Mouse (Mus musculus): ENCODE results near the gene Tesmin. TPM values are rescaled to one million over a fixed set of nuclear protein-coding genes. Genes with fewer than 3 reads are reported as not detected.

The Tesmin gene
- total and polyA plus RNA-seq, 2 experiments from 2014 or later, result 1.1 to 2.9 TPM

DNA sequence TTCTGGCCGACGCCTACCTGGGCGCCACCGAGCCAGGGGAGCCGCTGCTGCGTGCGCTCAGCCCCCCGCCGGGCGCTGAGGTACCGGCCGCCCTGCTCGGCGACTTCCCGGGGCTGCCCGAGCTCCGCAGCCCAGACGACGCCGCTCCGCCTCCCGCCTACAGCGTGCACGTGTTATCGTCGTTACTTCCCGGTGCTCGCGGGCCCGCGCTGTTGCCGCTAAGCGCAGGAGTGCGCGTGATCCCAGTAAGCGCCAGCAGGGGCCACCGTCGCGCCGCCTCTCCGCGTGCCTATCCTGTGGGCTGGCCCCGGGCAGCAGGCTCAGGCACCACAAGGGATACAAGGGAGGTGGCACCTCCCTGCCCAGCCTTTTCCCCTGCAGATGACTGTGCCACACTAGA lies 432 bp downstream of the Tesmin start:
- Histone ChIP-seq H3K36me3 (replicated peaks; ENCODE audit: control insufficient read depth, insufficient read depth, low read length) (peaks cover 24% of the 10 kb centered on the region), H3K4me2 (ENCODE audit: low read depth, low read length) (peak overlapping the region; percentile 88), H3K4me3 (ENCODE audit: low read depth, low read length) (peak overlapping the region; percentile 51), H3K9me3 (replicated peaks; ENCODE audit: control insufficient read depth, low read length) (no peaks in the 10 kb centered on the region), H3K9ac (replicated peaks; ENCODE audit: low read depth, low read length) (no peak overlapping the region; the same call in 1 of the 2 replicates), H3K4me1 (ENCODE audit: control insufficient read depth, insufficient read depth) (peaks cover 8% of the 10 kb centered on the region; the same call in 1 of the 2 replicates), H3K27me3 (ENCODE audit: control insufficient read depth, insufficient read depth, low read length) (no peaks in the 10 kb centered on the region), H3K27ac (ENCODE audit: low read depth) (peak overlapping the region; percentile 63)
- DNase-seq (ENCODE audit: low spot score) (peak; percentile 85), ATAC-seq (ENCODE audit: insufficient read depth, low read depth) (peak; percentile 94)
- TF ChIP-seq EP300 (IDR thresholded peaks at IDR 0.05; ENCODE audit: low read depth) (no peak), CTCF (IDR thresholded peaks at IDR 0.05; ENCODE audit: low read depth) (peak; percentile 86)
- WGBS, result under 1% methylated on average over 43 of the region's 43 CpGs

DNA sequence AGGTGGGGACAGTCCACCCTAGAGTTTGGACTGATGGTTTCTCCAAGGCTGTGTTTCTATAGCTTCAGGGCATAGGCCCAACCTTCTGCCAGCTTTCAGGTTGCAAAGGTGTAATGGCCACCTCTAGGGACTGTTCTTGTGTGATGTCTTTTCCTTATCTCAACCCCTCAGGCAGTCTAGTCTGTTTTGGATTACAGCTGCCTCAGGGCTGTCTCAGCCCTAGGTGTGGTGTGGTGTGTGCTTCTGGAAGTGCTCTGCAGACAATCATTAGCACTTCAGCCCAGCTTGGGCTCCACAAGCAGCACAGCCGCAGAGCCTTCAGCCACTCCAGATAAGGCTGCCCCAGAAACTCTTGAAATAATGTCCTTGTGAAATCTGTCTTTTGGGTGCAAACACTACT lies 3.7 kb downstream of the Tesmin start:
- H3K27ac ChIP-seq (ENCODE audit: low read depth), result no peak overlapping the region
- DNase-seq (ENCODE audit: low spot score) (no peak), ATAC-seq (ENCODE audit: insufficient read depth, low read depth) (no peak)
- no peak for TF ChIP-seq EP300 (IDR thresholded peaks at IDR 0.05; ENCODE audit: low read depth)
- TF ChIP-seq CTCF (IDR thresholded peaks at IDR 0.05; ENCODE audit: low read depth), result no peak
- no peak overlapping the region for H3K9ac ChIP-seq (replicated peaks; ENCODE audit: low read depth, low read length)
- no peaks in the 10 kb centered on the region for H3K9me3 ChIP-seq (replicated peaks; ENCODE audit: control insufficient read depth, low read length)
- H3K4me3 ChIP-seq (ENCODE audit: low read depth, low read length), result no peak overlapping the region
- no peaks in the 10 kb centered on the region for H3K27me3 ChIP-seq (ENCODE audit: control insufficient read depth, insufficient read depth, low read length)
- WGBS, result 24% methylated on average over 1 of the region's 1 CpGs
- H3K4me1 ChIP-seq (ENCODE audit: control insufficient read depth, insufficient read depth), result peaks cover 8% of the 10 kb centered on the region; the same call in 1 of the 2 replicates
- no peaks in the 10 kb centered on the region; the same call in 1 of the 2 replicates for H3K36me3 ChIP-seq (replicated peaks; ENCODE audit: control insufficient read depth, insufficient read depth, low read length)
- H3K4me2 ChIP-seq (ENCODE audit: low read depth, low read length), result no peak overlapping the region

DNA sequence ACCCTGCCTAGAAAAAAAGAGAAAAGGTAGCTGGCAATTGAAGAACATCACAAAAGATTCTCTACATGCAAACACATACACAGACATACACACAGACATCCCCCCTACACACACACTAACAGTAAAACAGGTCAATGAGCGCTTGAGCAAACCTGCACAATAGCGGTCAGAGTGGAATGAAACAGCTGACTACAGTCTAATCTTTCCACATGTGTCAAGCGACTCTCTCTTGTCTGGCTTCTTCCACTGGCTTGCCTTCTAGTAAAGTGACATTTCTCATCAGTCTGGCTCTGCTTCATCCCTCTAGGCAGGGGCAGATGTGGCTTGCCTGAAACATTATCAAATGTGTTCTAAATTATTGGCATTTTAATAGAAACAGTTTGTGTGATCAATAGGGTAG lies 5.6 kb downstream of the Tesmin start:
- Histone ChIP-seq H3K4me2 (ENCODE audit: low read depth, low read length) (no peak overlapping the region), H3K9me3 (replicated peaks; ENCODE audit: control insufficient read depth, low read length) (no peaks in the 10 kb centered on the region), H3K27ac (ENCODE audit: low read depth) (no peak overlapping the region), H3K4me1 (ENCODE audit: control insufficient read depth, insufficient read depth) (0 out of 2 replicates have a peak, but pooled peaks cover 3% of the 10 kb centered on the region), H3K36me3 (replicated peaks; ENCODE audit: control insufficient read depth, insufficient read depth, low read length) (no peaks in the 10 kb centered on the region; the same call in 1 of the 2 replicates), H3K27me3 (ENCODE audit: control insufficient read depth, insufficient read depth, low read length) (no peaks in the 10 kb centered on the region), H3K9ac (replicated peaks; ENCODE audit: low read depth, low read length) (no peak overlapping the region), H3K4me3 (ENCODE audit: low read depth, low read length) (no peak overlapping the region)
- ATAC-seq (ENCODE audit: insufficient read depth, low read depth), result no peak
- TF ChIP-seq CTCF (IDR thresholded peaks at IDR 0.05; ENCODE audit: low read depth) (no peak), EP300 (IDR thresholded peaks at IDR 0.05; ENCODE audit: low read depth) (no peak)
- WGBS, result 72% methylated on average over 3 of the region's 3 CpGs
- no peak for DNase-seq (ENCODE audit: low spot score)

DNA sequence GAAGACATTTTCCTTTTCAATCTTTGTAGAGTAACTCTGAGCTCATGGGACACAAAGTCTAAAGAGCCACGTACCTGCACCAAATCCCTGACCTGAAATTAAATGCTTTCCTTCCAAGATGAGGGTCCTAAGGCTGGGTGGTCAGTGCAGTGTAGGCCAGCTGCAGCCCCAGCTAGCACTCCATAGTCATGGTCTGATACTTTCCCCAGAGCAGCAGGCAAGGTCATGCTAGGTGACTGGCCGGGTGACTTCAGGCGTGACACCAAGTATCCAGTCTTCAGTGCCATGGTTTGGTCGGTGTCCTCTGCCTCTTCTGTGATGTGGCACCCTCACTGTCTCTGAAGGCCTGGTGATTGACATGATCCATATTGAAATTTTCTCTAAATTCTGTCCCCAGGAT lies 11.4 kb downstream of the Tesmin start:
- TF ChIP-seq EP300 (IDR thresholded peaks at IDR 0.05; ENCODE audit: low read depth) (no peak), CTCF (IDR thresholded peaks at IDR 0.05; ENCODE audit: low read depth) (no peak)
- Histone ChIP-seq H3K36me3 (replicated peaks; ENCODE audit: control insufficient read depth, insufficient read depth, low read length) (peaks cover 8% of the 10 kb centered on the region), H3K4me2 (ENCODE audit: low read depth, low read length) (no peak overlapping the region), H3K27ac (ENCODE audit: low read depth) (no peak overlapping the region), H3K9ac (replicated peaks; ENCODE audit: low read depth, low read length) (no peak overlapping the region), H3K9me3 (replicated peaks; ENCODE audit: control insufficient read depth, low read length) (no peaks in the 10 kb centered on the region), H3K4me1 (ENCODE audit: control insufficient read depth, insufficient read depth) (peaks cover 5% of the 10 kb centered on the region), H3K27me3 (ENCODE audit: control insufficient read depth, insufficient read depth, low read length) (no peaks in the 10 kb centered on the region), H3K4me3 (ENCODE audit: low read depth, low read length) (no peak overlapping the region)
- WGBS, result 91% methylated on average over 4 of the region's 4 CpGs
- ATAC-seq (ENCODE audit: insufficient read depth, low read depth) (no peak), DNase-seq (ENCODE audit: low spot score) (no peak)

GRCm38 (mm10) chr19:3401504-3401903 lies 12.8 kb downstream of the Tesmin start:
- H3K9ac ChIP-seq (replicated peaks; ENCODE audit: low read depth, low read length), result no peak overlapping the region
- TF ChIP-seq EP300 (IDR thresholded peaks at IDR 0.05; ENCODE audit: low read depth), result no peak
- TF ChIP-seq CTCF (IDR thresholded peaks at IDR 0.05; ENCODE audit: low read depth), result no peak
- DNase-seq (ENCODE audit: low spot score) (no peak), ATAC-seq (ENCODE audit: insufficient read depth, low read depth) (no peak)
- 59% methylated on average over 7 of the region's 7 CpGs for WGBS
- H3K27ac ChIP-seq (ENCODE audit: low read depth), result no peak overlapping the region
- no peak overlapping the region for H3K4me3 ChIP-seq (ENCODE audit: low read depth, low read length)
- H3K36me3 ChIP-seq (replicated peaks; ENCODE audit: control insufficient read depth, insufficient read depth, low read length), result peaks cover 14% of the 10 kb centered on the region
- H3K27me3 ChIP-seq (ENCODE audit: control insufficient read depth, insufficient read depth, low read length), result no peaks in the 10 kb centered on the region
- no peak overlapping the region for H3K4me2 ChIP-seq (ENCODE audit: low read depth, low read length)
- no peaks in the 10 kb centered on the region for H3K9me3 ChIP-seq (replicated peaks; ENCODE audit: control insufficient read depth, low read length)
- peaks cover 5% of the 10 kb centered on the region for H3K4me1 ChIP-seq (ENCODE audit: control insufficient read depth, insufficient read depth)

GRCm38 (mm10) chr19:3401943-3402342 lies 13.3 kb downstream of the Tesmin start:
- peak; percentile 84 for ATAC-seq (ENCODE audit: insufficient read depth, low read depth)
- Histone ChIP-seq H3K27me3 (ENCODE audit: control insufficient read depth, insufficient read depth, low read length) (no peaks in the 10 kb centered on the region), H3K4me3 (ENCODE audit: low read depth, low read length) (no peak overlapping the region), H3K4me1 (ENCODE audit: control insufficient read depth, insufficient read depth) (peaks cover 5% of the 10 kb centered on the region), H3K27ac (ENCODE audit: low read depth) (no peak overlapping the region), H3K9ac (replicated peaks; ENCODE audit: low read depth, low read length) (no peak overlapping the region), H3K4me2 (ENCODE audit: low read depth, low read length) (0 out of 2 replicates have a peak overlapping the region, but pooled peaks have one; percentile 7), H3K9me3 (replicated peaks; ENCODE audit: control insufficient read depth, low read length) (no peaks in the 10 kb centered on the region), H3K36me3 (replicated peaks; ENCODE audit: control insufficient read depth, insufficient read depth, low read length) (peaks cover 14% of the 10 kb centered on the region)
- TF ChIP-seq EP300 (IDR thresholded peaks at IDR 0.05; ENCODE audit: low read depth) (no peak), CTCF (IDR thresholded peaks at IDR 0.05; ENCODE audit: low read depth) (no peak)
- 19% methylated on average over 7 of the region's 7 CpGs for WGBS
- DNase-seq (ENCODE audit: low spot score), result peak; percentile 61
